Mouse (Mus musculus): ENCODE results near the gene Fgfr2. TPM values are rescaled to one million over a fixed set of nuclear protein-coding genes. Genes with fewer than 3 reads are reported as not detected.

The Fgfr2 gene
- polyA plus RNA-seq, 1 experiment = 59.9 TPM

DNA sequence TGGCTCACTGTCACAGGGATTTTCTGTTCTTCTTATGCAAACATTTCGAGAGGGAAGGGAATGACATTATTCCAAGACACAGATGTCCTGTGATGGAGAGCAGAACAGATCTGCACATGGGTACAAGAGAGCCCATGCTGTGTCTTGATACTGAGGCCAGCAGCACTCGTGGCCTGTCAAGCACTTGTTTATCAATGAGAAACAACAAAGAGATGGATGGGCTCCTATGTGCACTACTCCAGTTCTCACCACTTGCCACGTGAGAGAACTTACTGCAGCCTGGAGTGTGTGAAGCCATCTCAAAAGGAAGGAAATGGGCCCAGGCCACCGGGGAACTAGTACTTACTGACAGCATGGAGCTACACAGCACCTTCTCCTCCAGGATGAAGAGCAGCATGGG is 336.6 kb downstream of the Fgfr2 start:
- no peak overlapping the region for H3K4me3 ChIP-seq (ENCODE audit: insufficient read depth, low read length)
- no peak overlapping the region for H3K27ac ChIP-seq (ENCODE audit: insufficient read depth, low read length)
- TF ChIP-seq CTCF (IDR thresholded peaks at IDR 0.05; ENCODE audit: borderline replicate concordance, insufficient read depth, low read length) (no peak), POLR2A (IDR thresholded peaks at IDR 0.05; ENCODE audit: low read depth, low read length) (no peak)
- 0 out of 2 replicates have a peak, but pooled peaks cover 6% of the 10 kb centered on the region for H3K4me1 ChIP-seq (ENCODE audit: control insufficient read depth, insufficient read depth, low read length)

DNA sequence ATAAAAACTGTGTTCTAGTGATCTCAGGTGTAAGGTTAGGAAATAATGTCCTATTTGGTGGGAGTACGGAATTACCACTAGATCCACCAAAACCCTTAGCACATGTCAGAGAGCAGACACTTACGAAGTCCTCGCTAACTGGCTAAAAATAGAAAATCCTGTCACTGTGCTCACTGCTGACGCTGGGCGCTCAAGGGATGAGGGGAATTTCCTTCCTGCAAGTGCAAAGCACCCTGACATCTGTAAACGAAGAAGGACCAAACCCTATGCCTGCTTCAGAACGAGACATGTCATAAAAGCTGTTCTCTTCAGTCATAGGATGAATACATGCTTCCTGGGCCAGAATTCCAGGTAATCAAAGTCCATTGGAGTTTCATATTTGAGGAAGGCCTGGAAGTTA is 337.1 kb downstream of the Fgfr2 start:
- H3K27ac ChIP-seq (ENCODE audit: insufficient read depth, low read length) = no peak overlapping the region
- H3K4me1 ChIP-seq (ENCODE audit: control insufficient read depth, insufficient read depth, low read length) = 0 out of 2 replicates have a peak, but pooled peaks cover 6% of the 10 kb centered on the region
- no peak overlapping the region for H3K4me3 ChIP-seq (ENCODE audit: insufficient read depth, low read length)
- no peak for TF ChIP-seq POLR2A (IDR thresholded peaks at IDR 0.05; ENCODE audit: low read depth, low read length)
- no peak for TF ChIP-seq CTCF (IDR thresholded peaks at IDR 0.05; ENCODE audit: borderline replicate concordance, insufficient read depth, low read length)

DNA sequence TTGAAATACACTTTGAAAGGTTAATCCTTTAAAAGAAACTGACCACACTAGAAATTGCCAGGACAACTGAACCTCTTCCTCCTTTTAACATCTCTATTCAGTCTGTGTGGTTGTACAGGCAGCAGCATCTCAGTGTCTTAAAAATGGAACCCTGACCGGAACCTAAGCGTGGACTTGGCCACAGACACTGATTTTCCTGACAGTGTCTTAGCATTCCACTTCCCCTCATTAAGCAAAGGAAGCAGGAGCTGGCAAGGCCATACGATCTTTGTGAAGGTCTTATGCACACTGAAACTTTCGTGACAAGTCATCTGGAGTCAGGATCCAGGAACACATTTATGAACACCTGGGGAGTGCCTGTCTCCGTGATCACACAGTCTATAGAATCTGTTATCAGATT is 339.0 kb downstream of the Fgfr2 start:
- TF ChIP-seq CTCF (IDR thresholded peaks at IDR 0.05; ENCODE audit: borderline replicate concordance, insufficient read depth, low read length) = no peak
- Histone ChIP-seq H3K4me1 (ENCODE audit: control insufficient read depth, insufficient read depth, low read length) (0 out of 2 replicates have a peak, but pooled peaks cover 6% of the 10 kb centered on the region), H3K4me3 (ENCODE audit: insufficient read depth, low read length) (no peak overlapping the region), H3K27ac (ENCODE audit: insufficient read depth, low read length) (no peak overlapping the region)

DNA sequence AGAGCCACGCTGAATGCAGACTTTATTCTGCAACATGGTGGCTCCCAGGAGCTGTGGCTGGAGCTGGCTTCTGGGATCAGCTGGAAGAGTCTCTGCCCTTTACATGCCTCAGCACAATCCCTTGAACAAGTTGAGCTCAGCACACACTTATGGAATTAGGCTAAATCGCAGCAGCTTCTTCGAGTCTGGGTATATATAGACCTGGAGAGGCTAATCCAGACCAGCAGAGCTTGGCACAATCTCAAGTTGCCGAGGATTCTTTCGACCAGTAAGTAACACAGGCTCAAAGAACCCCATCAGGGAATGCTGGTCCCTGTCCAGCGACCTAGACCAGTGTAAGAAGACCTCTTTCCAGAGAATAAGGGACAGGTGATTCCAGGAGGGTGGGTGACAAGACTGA is 341.3 kb downstream of the Fgfr2 start:
- TF ChIP-seq POLR2A (IDR thresholded peaks at IDR 0.05; ENCODE audit: low read depth, low read length) = no peak
- Histone ChIP-seq H3K4me1 (ENCODE audit: control insufficient read depth, insufficient read depth, low read length) (0 out of 2 replicates have a peak, but pooled peaks cover 6% of the 10 kb centered on the region), H3K4me3 (ENCODE audit: insufficient read depth, low read length) (no peak overlapping the region), H3K27ac (ENCODE audit: insufficient read depth, low read length) (no peak overlapping the region; the same call in 1 of the 2 replicates)

DNA sequence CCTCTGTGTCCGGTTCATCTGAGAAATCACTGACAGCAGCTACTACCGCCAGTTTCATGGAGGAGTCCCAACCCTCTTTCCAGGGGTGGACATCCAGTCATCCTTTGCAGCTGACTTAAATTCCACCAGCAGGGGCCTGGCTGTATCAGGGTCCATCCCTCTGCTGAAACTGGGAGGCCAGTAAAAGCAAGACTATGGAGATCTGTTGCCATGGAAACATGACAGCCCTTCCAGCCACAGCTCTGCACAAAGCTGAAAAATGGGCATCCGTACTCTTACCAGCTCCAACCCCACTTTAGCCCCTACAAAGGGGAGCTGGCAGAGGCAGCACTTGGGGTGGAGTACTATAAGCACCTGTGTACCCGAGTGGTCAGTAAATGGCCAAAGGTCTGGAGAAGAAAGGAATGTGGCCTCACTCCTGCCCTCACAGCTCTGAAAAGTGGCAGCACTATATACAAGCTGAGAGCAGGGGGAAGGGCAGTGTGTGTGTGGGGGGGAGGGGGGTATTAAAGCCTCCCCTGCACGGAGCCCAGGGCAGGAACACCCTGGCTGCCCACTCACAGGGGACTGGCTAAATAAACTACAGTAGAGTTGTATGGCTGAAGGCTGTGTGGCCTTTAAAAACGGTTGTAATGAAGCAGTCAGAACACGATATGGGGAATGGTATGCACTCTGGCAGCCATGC is 341.9 kb downstream of the Fgfr2 start:
- Histone ChIP-seq H3K4me1 (ENCODE audit: control insufficient read depth, insufficient read depth, low read length) (0 out of 2 replicates have a peak, but pooled peaks cover 6% of the 10 kb centered on the region), H3K27ac (ENCODE audit: insufficient read depth, low read length) (no peak overlapping the region)

DNA sequence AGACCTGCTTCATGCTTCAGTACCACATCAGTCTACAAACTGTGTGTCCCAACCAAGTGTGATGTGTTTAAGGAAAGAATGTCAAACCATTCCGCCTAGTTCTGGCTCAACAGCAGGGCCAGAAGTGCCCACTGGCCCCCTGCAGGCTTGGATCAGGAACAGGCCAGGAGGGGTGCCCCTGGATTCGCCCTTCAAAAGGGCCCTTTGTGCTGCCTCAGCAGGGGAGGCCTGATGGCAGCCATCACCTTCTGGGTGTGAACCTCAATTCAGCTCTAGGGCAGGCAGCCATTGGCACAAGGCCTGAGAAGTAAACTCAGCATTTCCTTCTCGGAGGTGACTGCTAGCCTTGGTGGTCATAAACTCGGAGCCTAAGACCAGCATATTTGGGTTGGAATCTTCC is 342.5 kb downstream of the Fgfr2 start:
- Histone ChIP-seq H3K4me3 (ENCODE audit: insufficient read depth, low read length) (no peak overlapping the region), H3K4me1 (ENCODE audit: control insufficient read depth, insufficient read depth, low read length) (0 out of 2 replicates have a peak, but pooled peaks cover 6% of the 10 kb centered on the region), H3K27ac (ENCODE audit: insufficient read depth, low read length) (no peak overlapping the region)
- no peak for TF ChIP-seq CTCF (IDR thresholded peaks at IDR 0.05; ENCODE audit: borderline replicate concordance, insufficient read depth, low read length)
- TF ChIP-seq POLR2A (IDR thresholded peaks at IDR 0.05; ENCODE audit: low read depth, low read length) = no peak

More for the DNA sequence above, 341.9 kb downstream of the Fgfr2 start:
- H3K4me3 ChIP-seq (ENCODE audit: insufficient read depth, low read length) = no peak overlapping the region
- TF ChIP-seq CTCF (IDR thresholded peaks at IDR 0.05; ENCODE audit: borderline replicate concordance, insufficient read depth, low read length) (no peak), POLR2A (IDR thresholded peaks at IDR 0.05; ENCODE audit: low read depth, low read length) (no peak)

DNA sequence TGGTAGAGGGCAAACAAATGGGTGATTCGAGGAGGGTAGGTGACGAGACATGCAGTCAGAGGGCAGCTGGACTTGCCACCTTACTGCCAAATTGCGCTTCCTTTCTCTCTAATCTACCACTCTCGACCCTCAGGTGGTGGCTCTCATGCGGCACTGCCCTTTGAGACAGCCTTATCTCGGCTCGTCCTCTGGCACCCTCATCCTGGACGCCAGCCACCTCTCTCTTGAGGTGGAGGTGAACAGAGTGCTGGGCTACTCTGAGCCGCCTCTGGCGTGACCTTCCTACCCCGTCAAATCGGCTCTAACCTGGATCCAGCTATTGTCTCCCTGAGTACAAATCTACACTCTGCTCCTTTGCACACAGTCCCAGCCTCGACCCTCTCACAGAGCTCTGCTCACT is 344.5 kb downstream of the Fgfr2 start:
- H3K4me1 ChIP-seq (ENCODE audit: control insufficient read depth, insufficient read depth, low read length) = 0 out of 2 replicates have a peak, but pooled peaks cover 6% of the 10 kb centered on the region
- H3K4me3 ChIP-seq (ENCODE audit: insufficient read depth, low read length) = no peak overlapping the region
- H3K27ac ChIP-seq (ENCODE audit: insufficient read depth, low read length) = no peak overlapping the region
- no peak for TF ChIP-seq CTCF (IDR thresholded peaks at IDR 0.05; ENCODE audit: borderline replicate concordance, insufficient read depth, low read length)
- no peak for TF ChIP-seq POLR2A (IDR thresholded peaks at IDR 0.05; ENCODE audit: low read depth, low read length)

DNA sequence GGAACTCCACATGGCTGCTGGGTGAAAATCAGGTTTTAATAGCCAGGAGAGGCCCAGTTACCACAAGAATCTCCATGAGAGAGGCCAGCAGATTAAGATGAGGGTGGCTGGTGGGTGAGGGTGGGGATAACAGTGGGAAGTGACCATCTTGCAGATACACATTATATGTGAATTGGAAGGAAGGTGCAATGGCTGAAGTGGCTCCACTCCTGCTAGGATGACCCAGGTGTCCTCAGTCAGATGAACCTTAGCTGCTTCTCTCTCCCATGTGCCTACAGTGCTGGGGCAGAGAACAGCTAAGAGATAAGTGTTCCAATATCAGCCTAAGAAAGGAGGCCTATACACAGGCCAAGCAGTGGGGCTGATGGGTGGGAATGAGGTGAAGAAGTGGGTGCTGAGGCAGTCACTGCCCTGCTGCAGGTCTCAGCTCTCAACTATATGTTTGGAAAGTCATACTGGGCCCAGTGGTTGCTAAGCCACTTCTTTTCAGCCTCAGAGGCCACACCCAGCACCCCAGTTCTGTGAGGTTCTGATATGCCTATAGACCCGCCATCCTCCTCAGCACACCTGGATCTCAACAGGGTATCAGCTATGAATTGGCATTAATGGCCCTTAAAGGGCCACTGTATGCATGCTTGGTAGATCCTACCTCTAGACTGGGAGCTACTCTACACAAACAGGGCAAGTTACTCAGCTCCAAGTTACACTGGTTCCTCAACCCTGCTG is 345.3 kb downstream of the Fgfr2 start:
- Histone ChIP-seq H3K27ac (ENCODE audit: insufficient read depth, low read length) (no peak overlapping the region), H3K4me1 (ENCODE audit: control insufficient read depth, insufficient read depth, low read length) (0 out of 2 replicates have a peak, but pooled peaks cover 6% of the 10 kb centered on the region), H3K4me3 (ENCODE audit: insufficient read depth, low read length) (no peak overlapping the region)
- TF ChIP-seq POLR2A (IDR thresholded peaks at IDR 0.05; ENCODE audit: low read depth, low read length) = no peak
- TF ChIP-seq CTCF (IDR thresholded peaks at IDR 0.05; ENCODE audit: borderline replicate concordance, insufficient read depth, low read length) = no peak

DNA sequence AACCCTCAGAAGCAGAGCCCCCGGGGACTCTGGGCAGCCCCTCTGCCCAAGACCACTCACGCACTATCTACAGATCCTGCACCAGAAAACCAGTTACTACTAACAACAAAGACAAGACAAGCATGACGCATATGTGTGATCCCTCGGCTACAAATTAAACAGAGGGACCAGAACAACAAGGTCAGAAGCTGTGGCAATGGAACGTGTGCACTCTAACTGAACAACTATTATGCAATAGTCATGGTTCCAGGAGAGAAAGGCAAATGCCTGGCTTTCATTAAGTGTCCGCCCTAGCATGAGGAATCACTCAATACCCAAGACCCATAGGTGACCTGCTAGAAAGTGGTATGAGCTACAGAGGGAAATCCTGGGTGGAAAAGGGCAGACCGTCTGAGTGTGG is 346.0 kb downstream of the Fgfr2 start:
- H3K27ac ChIP-seq (ENCODE audit: insufficient read depth, low read length) = no peak overlapping the region
- 0 out of 2 replicates have a peak, but pooled peaks cover 6% of the 10 kb centered on the region for H3K4me1 ChIP-seq (ENCODE audit: control insufficient read depth, insufficient read depth, low read length)
- no peak overlapping the region for H3K4me3 ChIP-seq (ENCODE audit: insufficient read depth, low read length)
- TF ChIP-seq CTCF (IDR thresholded peaks at IDR 0.05; ENCODE audit: borderline replicate concordance, insufficient read depth, low read length) (no peak), POLR2A (IDR thresholded peaks at IDR 0.05; ENCODE audit: low read depth, low read length) (no peak)
